Mouse (Mus musculus) embryo, embryonic 9.5 days (tissue): ENCODE results near the gene Gngt1.

ENCODE experiments used
- DNase-seq: peaks from one replicate; pipeline ENCODE4 v3.0.0-alpha.2; 2017; ENCODE audit errors: extremely low spot score

Gene Gngt1

GRCm38 (mm10) chr6:3993492-3993891 is at the start of gene Gngt1:
Gngt1 (plus strand) TSS chr6:3993792.
- DNase-seq: no peak

- no peak for DNase-seq
Measured at GRCm38 (mm10) chr6:3954969-3955368, 38.6 kb upstream of the Gngt1 start.

GRCm38 (mm10) chr6:3967676-3968626 is 25.6 kb upstream of the Gngt1 start:
- peak; percentile 14 for DNase-seq

GRCm38 (mm10) chr6:3973679-3974078 is 19.9 kb upstream of the Gngt1 start:
- DNase-seq: no peak

GRCm38 (mm10) chr6:3982661-3983284 is 10.8 kb upstream of the Gngt1 start:
- DNase-seq: no peak

DNA sequence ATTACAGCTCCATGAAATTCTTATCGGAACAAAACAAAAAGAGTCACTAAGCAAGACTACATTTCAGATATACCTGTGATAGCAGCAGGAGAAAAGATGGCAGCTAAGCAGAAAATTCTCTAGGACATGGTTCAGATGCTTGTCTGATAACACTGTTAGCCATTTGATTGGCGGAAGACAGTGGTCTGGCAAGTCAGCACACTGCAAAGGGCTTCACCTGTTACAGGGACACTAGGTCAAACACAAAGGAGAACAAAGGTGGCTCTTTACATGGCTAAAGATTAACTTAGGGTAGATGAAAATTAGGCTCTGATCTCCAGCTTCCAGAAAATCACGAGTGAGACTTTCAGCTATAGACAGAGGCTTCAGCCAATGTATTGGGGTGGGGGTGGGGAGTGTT is 4.8 kb upstream of the Gngt1 start, which contains the start of gene Tfpi2:
Gene Tfpi2, minus strand, starts transcription at position 170 of the 400 bp plus-strand sequence.
- no peak for DNase-seq

DNA sequence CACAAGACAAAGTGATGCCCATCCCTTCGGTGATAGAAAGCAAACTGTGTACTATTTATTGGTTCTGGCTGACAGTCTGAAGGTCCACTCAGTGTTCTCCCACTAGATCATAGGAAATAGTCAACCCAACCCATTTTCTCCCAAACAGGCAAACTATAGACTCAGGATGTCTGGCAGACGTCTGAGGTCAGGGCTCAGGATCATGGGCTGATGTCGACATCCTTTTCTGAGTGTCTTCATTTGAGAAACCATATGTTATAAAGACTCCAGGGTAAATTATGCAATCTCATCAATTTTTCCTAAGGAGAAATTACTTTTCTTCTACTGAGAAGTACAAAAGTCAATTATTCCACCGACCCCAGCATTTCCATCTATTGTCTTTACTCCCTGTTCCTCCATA is 4.5 kb downstream of the Gngt1 start:
- no peak for DNase-seq

- no peak for DNase-seq
Measured at GRCm38 (mm10) chr6:3999296-3999695, 5.7 kb downstream of the Gngt1 start.

DNA sequence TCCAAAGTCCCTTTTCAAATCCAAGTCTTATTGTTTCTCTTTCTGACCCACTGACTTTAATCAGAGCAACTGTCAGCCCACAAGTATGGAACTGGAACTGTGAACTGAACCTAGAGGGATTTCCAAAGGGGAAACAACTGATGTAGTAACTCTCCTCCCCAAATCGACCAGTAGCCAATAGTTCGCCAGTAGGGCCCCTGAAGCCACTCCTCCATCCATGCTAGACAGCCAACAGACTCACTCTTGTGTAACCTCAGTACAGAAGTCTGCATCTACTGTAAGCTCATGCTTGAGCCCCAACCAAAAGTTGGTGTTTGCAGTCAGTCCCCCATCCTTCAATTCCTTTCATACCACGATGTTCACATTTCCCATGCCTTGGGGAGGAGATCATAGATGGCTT is 7.1 kb downstream of the Gngt1 start:
- DNase-seq: no peak

GRCm38 (mm10) chr6:4003445-4003844 is 9.9 kb downstream of the Gngt1 start:
- DNase-seq: peak; percentile 6

GRCm38 (mm10) chr6:4003890-4004306 is 10.3 kb downstream of the Gngt1 start, which contains the start of gene Gng11:
Gng11 (plus strand) TSS chr6:4003904.
- DNase-seq: peak; percentile 70

DNA sequence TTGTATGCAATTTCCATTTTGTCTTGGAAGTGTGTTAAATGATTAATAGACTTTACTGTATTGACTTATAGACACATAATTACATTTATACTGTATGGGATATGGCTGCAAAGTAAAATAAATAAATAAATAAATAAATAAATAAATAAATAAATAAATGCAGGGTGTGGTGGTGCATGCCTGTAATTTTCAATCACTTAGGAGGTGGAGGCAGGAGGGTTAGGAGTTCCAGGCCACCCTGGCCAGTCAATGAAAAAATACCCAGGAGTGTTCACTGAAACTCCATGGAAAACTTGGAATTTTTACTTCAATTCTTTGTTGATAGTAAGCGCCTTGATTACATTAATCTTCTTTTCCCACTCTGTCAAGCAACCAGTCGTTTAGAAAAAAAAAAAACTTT is 11.2 kb downstream of the Gngt1 start:
- no peak for DNase-seq

DNA sequence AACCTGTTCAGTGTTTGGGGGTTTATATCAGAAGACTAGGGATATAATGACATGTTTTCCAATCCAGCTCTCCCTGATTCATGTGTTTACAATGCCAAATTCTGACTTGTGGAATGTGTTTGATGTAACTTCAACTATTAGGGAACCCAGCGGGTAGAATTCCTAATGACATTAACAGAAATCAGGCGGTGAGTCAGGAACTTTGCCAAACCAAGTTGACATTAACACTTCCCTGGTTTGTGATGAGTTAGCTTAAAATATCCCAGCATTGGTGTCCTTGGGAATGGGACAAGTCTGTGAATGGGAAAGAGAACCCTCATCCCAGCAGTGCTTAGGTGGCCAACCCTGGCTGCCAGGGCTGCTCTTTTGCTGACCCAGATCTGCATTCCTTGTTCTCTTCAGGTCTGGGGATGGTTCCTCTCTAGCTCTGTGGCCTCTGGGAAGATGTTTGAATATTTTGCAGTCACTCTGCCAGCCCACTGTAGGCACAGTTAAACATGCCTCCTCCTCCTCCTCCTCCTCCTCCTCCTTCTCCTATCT is 15.0 kb downstream of the Gngt1 start:
- no peak for DNase-seq

DNA sequence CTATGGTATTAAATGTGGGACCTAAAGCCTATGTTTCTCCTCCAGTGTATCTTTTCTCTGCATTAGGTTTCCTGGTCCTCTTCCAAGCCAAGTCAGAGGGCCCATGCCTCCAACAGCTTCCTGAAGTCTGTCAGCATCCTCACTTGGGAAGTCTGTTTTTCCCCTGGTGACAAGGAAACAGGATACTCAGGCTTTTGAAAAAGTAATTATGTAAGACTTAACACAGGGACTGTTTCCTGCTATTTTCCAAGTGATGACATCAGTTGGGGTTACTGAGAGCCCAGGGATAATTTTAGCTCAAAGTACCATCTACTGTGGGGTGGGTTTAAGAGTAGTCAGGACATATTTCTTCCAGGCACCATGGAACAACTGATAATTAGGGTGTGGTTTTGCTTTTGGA is 16.0 kb downstream of the Gngt1 start:
- DNase-seq: no peak

- peak; percentile 6 for DNase-seq
Measured at GRCm38 (mm10) chr6:4022645-4023044, 29.1 kb downstream of the Gngt1 start.

DNA sequence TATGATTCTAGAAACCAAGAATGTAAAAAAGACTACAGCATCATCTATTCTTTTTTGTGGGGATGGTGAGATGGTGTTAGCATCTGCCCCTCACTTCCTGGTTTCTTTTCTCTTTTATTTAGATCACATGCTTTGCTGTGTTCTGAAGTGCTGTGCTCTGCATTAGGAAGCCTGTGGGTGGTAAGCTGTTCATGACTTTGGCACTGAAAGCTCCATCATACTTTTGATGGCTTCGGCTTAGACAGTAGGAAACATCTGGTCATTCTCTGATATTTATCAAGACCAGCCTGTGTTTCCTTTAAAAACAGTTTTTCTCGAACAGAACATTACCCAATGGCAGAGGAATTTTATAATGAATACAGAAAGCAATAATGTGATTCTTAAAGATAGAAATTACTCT is 32.8 kb downstream of the Gngt1 start:
- no peak for DNase-seq

DNA sequence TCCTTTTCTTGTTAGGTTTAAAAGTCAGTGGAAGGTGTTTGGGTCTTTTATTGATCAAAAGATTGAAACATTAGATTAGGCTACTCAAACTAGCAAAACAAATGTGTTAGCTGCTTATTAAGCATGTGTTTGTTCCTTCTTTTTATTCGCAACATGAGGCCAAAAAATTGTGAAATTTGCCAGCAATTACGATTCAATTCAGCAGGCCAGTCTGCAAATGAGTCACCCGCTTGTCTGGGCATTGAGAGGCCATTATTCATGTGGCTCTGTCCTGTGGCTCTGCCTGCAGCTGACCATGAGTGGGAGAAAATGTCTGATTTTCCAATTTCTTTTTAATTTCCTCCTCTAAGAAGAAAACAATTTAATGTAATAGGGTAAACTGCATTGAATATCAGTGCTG is 37.4 kb downstream of the Gngt1 start:
- DNase-seq: no peak

DNA sequence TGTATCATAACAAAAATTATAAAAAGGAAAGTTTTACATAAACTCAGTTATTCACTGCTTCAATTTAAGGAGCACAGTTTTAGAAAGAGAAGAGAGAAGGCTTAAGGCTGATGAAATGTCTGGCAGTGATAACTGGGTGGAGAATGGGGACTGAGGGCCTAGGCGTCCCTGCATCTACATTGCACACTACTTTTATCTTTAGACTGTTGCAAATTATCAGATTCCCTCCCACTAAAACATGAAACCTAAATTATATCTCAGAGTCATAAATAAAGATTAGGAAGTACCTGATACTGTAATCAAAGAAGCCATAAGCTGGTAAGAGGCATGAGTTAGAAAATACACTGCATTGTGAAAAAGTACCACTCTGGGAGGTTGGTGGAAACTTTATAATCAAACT is 48.2 kb downstream of the Gngt1 start:
- no peak for DNase-seq
